Mouse (Mus musculus) kidney, postnatal 10 days (tissue): Measurements from ENCODE around the gene Wars2.

Experiments
- DNase-seq: peaks from one replicate; pipeline ENCODE4 v3.0.0; 2021; ENCODE audit warnings: mixed read lengths

Wars2 gene

DNA sequence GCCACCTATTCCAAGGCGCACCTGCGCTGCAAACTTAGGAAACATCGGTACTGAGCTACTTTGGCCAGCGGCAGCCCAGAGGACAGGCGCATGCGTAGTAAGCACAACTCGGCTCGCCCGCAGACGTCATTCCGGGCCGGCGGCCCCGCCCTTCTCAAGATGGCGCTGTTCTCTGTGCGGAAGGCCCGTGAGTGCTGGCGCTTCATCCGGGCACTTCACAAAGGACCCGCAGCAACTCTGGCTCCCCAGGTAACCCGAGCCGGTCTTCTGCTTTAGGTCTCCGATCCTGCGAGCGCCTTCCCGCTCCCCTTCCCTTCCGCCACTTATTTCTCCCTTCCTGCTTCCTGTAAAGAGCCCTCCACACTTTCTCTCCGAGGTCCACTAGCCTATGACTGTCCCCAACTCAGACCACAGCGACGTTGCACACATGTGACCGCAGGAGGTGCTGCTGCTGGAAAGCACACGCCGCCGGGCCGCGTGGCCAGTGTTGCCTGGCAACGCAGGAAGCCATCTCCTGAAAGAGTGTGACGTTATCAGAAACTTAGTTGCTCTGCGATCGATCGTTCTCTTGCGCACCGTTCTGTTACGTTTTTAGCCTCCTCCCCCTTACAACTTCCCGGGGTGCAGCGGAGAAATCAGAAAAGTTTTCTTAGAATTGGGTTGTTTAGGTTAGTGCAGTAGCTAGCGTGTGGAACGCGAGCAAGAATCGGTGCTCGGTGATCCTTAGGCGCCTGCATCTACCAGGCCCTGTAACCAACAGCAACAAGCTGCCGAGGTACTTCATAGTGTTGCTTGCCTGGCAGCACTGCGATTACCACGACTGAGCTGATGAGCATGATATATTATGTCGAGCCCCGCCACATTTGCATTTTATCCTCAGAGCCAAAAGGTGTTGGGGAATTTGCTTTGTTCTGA, at the start of gene Wars2:
Gene Wars2 (plus strand): TSS at position 129 of the 915 bp plus-strand sequence.
- DNase-seq = peak; percentile 96

DNA sequence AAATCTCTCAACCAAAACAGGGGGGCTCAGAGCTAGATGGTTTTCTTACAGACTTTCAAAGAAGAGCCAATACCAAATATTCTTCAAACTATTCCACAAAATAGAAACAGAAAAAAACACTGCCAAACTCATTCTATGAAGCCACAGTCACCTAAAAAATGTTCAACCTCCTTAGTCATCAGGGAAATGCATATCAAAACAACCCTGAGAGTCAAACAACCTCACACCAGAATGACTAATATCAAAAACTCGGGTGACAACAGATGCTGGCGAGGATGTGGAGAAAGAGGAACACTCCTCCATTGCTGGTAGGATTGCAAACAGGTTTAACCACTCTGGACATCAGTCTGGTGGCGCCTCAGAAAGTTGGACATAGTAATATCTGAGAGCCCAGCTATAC, 44.1 kb upstream of the Wars2 start:
- DNase-seq = no peak

DNA sequence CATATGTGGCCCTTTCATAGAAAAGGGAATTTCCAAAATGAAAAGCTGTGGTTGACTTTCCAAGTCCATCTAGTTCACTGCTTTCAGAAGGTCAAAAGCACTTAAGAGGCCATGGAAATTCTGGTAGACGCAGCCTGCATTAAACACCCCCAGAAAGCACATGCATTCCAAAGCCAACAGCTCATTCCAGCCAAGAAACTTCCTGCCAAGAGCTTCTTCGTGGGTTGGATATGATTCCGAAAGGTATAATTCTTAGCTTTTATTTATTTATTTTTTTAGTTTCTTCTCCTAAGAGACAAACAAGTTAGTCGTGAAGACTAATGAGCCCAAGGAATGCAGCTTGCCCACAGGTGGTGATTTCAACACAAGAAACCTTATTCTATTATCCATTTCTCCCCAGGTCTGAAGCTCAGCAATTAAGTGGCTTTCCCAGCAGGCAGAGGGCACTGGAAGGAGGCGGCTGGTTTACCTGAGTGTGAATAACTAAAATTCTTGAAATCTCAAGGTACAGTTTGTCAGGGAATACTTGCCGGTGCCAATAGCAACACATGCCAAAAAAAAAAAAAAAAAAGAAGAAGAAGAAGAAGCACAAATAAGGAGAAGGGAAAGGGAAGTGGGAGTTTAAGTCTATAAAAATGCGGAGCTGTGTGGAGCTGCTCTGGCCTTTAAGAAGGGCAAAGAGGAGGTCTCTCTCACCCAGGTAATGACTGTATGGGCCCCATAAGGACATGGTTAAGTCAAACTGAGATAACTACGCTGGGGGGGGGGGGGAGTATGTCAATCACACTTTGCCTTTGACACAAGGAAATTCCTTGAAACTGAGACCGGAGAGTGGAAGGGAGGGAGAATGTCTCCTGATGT, 30.3 kb upstream of the Wars2 start:
- no peak for DNase-seq

DNA sequence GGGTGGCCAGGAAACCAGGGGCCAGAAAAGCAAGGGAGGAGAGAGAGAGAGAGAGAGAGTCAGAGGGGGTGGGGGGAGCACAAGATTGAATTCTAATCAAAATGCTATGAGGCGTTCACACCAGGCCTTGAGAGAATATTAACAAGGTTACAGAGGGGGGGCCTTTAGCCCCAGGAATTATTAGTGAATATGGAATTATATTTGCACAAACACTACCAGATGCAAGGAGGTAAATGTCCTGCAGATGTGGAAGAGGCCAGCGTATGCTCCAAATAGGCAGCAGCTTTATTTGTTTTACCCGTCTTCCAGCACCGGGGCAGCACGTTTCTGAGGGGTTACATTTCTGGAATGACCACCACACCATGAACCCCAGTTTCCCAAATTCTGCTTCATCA, 29.7 kb upstream of the Wars2 start:
- DNase-seq = no peak

DNA sequence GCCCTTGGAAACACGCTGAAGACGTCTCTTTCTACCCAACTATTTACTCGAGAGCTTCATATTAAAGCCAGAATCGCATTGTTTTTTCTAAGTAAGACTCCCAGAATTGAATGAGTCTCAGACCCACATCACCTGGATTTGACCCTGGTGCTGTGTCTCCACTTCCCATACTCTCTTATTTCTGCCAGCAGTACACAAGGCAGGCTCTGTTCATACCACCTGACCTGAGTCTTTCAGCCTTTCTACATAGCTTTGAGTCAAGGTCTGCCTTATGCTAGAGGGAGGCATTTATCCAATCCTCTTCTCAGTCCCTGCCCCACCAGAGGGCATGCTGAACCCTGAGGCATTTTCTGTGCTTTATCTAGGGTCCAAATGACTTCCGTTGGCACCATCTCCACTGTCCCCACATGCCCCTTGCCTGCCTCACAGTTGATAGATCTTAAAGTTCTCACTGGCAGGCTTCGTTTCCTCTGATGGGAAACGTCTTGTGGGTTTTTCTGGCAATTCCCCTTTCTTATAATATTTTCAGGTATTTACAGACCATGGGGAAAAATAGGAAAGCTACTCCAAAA, 27.5 kb upstream of the Wars2 start:
- no peak for DNase-seq

DNA sequence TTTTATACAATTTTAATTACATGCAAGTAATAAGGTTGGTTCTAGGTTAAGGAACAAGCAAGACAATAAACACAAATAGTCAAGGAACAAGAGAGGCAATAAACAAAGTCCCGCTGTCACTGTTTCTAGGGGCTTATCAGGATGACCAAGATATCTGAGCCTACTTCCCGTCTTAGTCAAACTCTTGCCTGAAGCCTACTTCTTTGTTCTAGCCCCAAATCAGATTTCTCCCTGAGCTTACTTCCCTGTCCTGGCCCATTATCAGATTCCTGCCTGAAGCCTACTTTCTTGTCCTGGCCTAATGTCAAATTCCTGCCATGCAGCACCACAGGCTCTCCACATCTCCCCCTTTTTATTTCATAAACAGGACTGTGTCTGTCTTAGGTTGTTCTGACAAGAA, 19.9 kb upstream of the Wars2 start:
- DNase-seq = no peak

DNA sequence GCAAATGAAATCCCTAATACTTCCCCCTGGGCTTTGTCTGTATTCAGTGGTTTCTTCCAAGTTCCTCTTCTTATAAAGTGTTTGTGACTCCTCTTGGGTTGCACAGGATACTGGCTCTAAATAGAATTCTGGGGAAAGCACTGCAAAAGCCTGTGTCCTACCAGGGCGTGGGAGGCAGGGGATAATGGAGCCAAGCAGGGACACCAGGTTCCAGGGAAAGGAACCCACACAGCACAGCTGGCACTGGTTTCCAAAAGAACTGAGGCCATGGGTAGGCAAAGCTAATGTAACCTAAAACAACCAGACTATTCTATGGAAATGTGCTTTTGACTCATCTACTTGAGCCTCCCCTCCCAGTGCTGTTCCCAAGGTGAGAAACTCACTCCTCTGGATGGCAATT, 10.3 kb upstream of the Wars2 start:
- no peak for DNase-seq

DNA sequence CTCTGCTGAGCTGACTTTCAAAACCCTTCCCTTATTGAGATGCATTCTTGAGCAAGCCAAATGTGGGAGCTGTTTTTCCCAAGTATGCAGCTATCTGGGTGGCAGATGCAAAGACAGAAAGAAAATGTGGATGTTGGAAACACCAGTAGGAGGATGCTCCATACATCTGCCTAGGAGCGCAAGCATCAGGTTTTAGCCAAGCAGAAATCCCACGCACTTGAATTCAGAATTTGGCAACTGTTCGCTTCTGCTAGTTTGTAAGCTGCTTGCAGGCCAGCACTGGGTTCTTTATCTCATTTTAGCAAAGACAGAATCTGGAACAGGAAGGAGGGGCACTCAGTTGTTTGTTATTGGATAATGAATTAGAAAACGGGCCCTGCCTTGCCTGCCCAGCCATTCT, 8.9 kb upstream of the Wars2 start:
- DNase-seq = no peak

DNA sequence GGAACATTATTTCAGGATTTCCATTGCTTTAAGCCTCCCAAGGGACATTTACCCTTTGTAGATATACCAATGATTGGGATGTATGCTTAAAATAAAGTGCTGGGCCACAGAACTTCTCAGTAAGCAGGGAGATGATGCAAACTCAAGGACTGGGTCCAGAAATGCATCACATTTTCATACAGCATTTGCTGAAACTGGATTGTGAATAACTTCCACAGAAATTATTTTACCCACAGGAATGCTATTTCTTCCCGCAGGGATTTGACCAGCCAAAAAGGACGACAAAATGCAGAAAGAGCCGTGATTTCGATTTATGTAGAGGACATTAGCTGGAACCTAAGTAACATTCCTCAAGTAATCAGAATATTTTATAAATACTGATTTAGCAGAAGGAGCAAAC, 7.0 kb upstream of the Wars2 start:
- no peak for DNase-seq

DNA sequence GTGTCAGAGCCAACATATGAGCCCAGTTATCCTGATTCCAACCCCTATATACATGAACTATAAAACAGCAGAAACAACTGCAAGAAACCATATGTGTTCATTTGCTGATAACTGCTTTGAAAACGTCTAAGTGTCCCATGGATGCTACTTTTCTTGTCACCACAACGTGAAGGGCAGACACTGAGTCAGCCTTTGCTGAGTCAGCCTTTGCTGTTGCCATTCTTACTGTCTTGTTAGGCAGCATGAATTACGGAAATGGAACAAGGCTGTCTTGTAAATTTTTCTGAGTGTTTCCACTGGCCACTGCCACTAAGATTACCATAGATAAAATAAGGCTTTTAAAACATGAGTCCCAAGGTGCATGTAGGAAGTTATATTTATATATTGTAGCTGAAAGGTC, 7.0 kb downstream of the Wars2 start:
- no peak for DNase-seq

DNA sequence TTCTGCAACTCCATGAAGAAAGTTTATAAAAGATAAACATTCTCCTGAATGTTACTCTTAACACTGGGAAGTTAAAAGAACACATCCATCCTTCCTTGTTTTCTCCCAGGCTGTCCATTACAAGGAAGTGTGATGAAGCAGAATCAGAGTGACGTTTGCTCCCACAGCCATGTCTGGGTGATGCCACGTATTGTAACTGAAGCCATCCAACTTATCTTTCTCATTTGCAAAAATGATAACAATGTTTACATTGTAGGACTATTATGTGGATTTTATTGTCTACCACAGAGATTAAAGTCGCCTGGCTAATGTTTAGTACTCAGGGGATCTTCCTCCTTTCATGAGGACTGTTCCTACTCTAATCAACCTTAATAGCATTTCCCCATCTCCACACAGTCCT, 8.2 kb downstream of the Wars2 start:
- no peak for DNase-seq

DNA sequence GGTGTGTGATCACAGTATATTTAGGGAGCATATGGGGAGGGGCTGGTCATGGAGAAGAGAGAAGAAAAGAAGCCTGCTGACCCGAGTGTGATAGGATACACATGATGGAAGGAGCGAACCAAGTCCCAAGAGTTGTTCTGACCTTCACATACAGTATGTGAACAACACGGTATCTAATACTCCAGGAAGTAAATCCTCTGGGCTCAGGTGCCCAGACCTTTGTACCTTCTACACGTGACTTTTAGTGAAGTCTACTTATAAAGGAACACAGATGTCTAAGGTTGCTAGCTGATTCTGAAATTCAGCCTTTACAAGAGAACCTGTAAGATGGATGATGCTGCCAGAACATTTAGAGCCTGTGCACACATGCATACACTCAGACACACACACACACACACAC, 15.4 kb downstream of the Wars2 start:
- DNase-seq = no peak

DNA sequence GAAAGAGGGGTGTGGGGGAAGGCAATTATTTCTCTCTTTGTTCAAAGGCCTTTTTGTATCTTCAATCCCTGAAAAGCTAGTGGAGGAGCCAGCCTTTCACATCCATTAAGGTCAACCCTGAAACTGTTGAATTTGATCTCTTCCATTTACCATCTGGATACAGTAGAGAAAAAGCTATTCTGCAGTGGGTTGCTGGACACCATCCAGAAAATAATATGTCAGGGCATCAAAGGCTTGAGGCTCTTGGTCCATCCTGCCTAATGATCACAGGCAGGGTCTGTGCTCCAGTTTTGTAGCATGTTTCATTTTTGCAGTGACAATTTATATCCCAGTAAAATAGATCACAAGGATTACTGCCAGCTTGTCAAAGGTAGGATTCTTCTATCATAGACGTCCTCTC, 16.1 kb downstream of the Wars2 start:
- no peak for DNase-seq

DNA sequence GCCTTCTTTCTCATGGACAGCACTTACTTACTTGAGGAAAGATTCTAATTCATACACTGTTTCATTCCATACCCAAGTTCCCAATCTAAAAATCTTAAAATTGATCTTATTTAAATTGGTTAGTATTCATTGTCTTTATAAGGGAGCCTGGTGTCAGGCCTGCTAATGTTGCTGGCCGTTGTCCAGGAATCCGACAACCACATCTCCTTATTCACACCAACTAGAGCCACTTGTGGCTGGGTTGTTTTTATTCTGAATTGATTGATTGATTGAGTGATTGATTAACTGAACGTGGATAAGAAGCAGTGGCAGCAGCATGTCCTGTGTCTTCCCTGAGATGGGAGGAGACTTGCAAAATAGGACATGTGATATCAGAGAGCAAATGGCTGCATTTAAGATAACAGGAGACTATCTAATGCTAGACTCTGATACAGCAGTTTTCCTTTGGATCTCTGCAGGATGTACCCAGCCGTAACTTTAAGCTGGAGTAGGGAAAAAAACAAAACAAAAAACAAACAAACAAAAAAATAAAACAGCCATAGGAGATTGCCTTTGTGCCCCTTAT, 16.7 kb downstream of the Wars2 start:
- no peak for DNase-seq

DNA sequence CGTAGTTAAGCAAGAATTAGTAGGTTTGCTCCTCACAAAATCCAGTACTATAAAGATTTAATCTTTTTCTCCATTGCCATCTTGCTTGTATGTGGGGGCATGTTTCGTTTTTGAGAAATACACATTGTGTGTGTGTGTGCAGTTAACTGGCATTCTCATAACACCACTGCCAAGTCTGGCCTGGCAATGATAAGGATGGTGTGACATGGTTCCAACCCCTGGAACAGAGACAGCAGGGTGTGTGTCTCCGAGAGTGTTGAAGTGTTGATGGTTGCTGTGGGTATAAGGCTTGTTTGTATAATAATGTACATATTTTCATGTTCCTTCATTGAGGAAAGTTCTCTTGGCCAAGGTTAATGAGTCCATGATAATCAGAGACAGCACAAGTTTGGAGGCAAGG, 19.1 kb downstream of the Wars2 start:
- no peak for DNase-seq

DNA sequence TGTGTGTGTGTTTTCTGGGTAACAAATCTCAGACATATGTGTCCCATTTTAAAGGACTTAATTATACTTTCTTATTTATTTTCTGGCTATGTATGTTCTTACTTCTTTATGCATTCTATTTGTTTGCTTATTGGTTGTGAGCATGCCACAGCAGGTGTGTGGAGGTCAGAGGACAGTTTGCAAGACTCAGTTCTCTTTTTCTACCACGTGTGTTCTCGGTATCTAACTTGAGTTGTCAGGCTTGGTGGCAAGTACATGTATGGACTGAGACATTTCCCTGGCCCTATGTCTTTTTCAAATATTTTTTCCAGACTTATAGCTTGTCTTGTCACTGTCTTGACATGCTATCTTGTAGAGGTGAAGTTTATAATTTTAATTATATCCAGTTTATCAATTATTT, 21.3 kb downstream of the Wars2 start:
- DNase-seq = no peak

DNA sequence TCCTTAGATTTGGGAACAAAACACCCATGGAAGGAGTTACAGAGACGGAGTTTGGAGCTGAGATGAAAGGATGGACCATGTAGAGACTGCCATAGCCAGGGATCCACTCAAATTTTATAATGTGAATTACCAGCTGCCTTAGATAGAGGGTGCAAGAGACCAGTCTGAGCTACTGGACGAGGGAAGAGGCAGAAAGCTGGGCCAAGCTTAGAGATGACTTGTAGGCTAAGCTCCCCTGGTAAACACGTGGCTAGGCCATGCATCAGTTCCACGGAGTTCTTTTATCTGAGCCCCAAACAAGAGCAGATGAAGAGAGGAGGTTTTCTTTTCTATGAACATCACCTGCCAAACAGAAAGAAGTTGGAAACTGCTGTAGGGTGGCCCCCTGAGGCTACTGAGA, 26.9 kb downstream of the Wars2 start:
- DNase-seq = no peak

DNA sequence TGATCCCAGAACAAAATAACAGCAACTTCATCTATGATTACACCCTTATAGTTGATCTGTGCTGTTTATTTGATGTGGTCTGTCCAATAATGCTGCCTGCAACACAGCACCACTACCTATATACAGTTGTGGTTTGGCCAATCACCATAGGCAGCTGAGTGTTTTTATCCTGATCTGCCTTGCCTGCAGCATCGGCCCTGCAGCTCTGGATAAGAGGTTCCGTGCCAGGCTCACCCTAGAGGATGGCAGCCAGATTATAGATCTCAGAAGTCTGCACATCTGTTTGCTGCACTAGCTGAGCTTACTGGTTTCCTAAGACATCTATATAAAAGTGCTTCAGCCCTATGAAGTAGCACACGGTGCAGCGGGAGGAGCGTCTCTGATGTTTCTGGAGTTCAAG, 32.3 kb downstream of the Wars2 start:
- no peak for DNase-seq

DNA sequence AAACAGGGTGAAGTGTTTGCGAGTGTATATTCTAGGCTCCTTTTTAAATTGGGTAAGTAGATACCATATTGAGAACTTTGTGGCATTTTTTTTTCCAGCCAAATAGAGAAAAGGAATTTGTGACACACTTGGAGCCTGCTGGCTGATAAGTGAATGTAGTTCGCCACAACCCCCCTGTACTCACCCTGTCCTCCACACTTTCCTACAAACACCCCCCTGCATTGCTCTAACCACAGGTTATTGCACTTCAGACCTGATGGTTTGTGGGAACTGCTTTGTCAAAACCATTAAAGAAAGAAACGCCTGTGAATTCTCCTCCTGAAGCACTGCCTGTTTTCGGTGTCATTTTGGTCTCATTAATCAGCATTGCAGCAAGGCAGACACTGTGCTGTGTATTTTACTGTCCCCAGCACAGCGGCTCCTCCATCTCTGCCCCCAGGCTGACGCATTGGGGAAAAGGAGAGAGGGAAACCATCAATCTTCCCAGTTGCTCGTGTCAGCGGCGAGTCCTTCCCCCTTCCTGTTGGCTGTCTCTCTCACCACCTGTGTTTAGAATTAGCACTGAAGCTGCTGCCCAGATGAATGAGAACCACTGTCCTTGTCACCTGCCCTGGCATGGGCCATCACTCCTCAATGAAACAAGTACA, 33.9 kb downstream of the Wars2 start:
- peak; percentile 5 for DNase-seq

DNA sequence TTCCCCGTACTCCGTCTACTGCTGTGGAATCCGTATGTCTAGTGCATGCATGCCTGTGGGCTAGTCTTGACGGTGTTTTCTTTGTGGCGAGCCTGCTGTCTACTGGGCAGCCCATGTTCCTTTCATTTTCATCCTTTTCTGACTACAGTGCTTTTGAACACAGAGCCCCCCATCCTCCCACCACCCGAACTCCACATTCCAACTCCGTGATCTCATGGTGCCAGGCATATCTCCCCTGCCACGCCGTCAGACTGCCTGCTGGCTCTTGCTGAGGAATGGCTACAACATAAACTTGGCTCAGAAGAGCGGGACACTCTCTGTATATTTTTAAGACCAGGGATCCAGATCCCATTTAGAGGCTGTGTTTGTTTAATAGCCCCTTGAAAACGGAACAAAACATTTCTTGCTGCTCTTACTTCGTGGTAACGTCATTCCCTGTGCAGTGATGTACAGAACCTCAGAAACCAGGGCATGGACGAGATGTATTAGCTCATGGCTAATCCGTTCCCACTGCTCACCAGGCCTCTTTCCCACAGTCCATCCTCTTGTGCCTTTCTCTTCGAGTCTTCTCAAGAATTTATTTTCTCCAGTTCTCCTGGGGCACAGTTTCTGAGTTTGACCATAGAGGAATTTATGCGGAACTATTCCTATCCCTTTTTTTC, 42.6 kb downstream of the Wars2 start:
- no peak for DNase-seq

DNA sequence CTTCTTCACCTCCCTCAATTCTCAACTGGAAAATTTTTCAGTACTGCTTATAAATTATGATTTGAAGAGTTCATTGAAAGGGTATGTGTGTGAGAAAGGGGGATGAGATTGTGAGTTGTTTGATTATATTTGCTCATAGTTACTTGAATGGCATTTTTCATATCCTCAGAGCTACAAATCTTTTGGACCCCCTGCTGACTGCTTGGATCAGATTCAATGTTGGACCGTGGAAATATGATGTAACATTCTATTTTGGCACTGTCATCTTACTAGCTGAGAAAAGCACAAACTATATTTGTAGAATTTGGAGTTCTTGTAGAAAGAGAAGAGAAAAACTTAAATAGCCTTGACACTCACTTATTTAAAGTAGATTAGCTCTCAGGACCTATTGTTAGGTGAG, 43.5 kb downstream of the Wars2 start:
- DNase-seq = no peak

DNA sequence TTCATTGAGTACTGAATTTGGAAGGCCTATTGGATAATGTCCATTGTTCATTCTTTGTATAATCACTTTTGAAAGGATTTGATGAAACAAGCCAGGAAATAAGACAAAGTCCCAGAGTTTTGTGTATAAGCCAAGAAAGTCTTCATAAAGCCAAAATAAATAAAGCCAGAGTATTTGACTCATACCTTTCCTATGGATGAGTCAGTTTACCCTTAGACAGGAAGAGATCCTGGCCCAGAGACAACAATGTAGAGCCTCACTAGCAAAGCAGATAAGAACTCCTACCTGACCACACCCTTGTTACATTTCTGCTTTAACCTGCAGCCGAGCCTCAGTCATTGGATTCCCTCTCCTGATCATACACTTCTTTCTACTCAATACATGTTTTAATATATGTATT, 47.2 kb downstream of the Wars2 start:
- no peak for DNase-seq
